Mouse (Mus musculus) embryonic stem cell, embryonic (primary cell): Measurements from ENCODE around the gene Usp10.

Experiments used
- CTCF ChIA-PET, 4 experiments: fragments of 300-600 bp in 2 of 4; fragments of 350-600 bp in 2 of 4; sonication (Branson Sonifier 250); formaldehyde crosslinking; loops; one replicate each; lab custom pipeline; 2022; ENCODE audit warnings: inconsistent platforms in 2 of 4; lab: Charles Lee
- POLR2A ChIA-PET, 4 experiments: fragments of 300-600 bp in 2 of 4; fragments of 350-600 bp in 2 of 4; sonication (Branson Sonifier 250); formaldehyde crosslinking; loops; one replicate each; lab custom pipeline; 2022; ENCODE audit warnings: antibody characterized with exemption in 4 of 4, inconsistent platforms in 1 of 4; lab: Charles Lee

The Usp10 gene

DNA sequence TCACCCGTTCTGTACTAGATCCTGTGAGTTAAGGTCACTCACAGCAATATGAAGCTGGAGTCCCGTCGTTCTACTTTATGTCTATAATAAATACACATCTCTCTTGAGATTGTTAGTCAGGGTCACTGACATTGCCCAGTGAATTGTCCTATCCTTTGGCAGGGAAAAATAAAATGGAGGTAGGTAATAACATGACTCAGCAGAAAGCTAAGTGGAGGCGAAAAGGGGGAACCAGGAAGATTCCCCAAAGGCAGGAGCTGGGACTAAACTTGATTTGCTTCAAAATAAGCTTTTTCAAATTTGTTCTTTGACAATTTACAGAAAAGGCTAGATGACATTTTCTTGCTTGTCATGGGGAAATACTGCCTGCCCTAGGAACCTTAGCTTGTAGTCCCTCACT is 21.2 kb downstream of the Usp10 start:
- ChIA-PET POLR2A (interaction anchor here in 3 of 4 experiments (1.0 to 8.5 kb wide), 6 partner anchors 8 to 21 kb away, joined by 3 to 86 read pairs (median 5); partner anchors contain the start of genes Gm20388 (in 1 of the 3) and Usp10 (in 1 of the 3)), CTCF (interaction anchor here in 3 of 4 experiments (0.6 to 3.1 kb wide), 8 partner anchors 13 to 1384 kb away, joined by 3 to 12 read pairs (median 3); no protein-coding TSS in a partner anchor)

DNA sequence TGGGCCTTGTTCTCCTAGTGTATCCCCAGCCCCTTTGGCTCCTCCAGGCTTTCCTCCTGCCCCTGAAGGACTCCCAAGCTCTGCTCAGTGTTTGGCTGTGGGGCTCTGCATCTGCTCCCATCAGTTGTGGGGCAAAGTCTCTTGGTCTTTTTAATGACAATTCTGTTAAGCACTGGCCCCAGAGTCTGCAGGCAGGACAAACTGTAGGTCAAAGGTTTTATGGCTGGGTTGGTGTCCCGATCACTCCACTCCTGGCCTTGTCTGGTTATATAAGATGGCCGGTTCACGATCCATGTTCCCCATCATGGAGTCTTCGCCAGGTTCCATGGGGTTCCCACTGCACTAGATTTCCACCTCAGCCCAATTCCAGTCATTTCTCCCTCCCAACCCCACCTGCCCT is 23.5 kb downstream of the Usp10 start:
- ChIA-PET POLR2A (interaction anchor here in 3 of 4 experiments (0.6 to 2.4 kb wide), 6 partner anchors 11 to 304 kb away, joined by 3 to 11 read pairs (median 4); no protein-coding TSS in a partner anchor), CTCF (interaction anchor here in 3 of 4 experiments (0.6 to 1.3 kb wide), 5 partner anchors 8 to 288 kb away, joined by 3 to 5 read pairs (median 3); no protein-coding TSS in a partner anchor)

DNA sequence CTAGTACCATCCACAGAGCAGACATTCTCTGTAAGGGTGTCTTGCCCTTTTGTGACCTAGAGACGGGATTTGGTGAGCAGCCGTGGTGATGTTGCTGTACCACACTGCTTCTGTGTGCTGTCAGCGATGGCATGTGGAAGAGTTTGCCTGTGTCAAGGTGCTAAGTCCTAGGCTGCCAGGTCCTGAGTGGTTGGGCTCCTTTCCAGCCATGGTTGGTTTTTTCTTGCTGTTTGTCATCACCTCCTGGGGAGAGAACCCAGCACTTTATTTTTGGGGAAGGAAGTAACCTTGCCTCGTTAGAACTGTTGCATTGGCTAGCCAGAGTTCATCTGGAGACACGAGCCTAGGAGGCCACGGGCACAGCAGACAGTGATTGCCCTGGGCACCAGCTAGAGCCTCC is 25.4 kb downstream of the Usp10 start:
- ChIA-PET POLR2A (interaction anchor here in 2 of 4 experiments (0.6 to 2.0 kb wide), 4 partner anchors 12 to 159 kb away, joined by 3 to 5 read pairs (median 4); no protein-coding TSS in a partner anchor), CTCF (interaction anchor here in 1 of 4 experiments (1.0 kb wide), 1 partner anchor 9 kb away, joined by 4 read pairs; no protein-coding TSS in a partner anchor)

DNA sequence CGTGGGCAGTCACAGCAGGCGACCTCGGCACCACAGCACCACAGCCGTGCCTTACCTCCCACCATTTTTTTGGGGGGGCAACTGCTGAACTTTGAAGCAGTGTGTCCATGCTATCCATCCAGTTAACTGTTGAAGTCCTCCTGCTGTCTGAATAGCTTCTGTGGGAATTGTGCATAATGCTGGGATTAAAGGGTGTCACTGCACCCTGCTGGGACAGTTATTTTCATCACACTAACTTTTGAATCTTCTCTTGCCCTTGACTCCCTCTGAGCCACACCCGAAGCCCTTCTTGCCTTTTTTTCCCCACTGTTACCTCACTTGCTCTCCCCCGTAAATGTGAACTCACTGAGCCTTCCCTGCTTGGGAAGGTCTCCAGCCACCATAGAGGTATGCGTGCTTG is 28.3 kb downstream of the Usp10 start:
- ChIA-PET CTCF (interaction anchor here in 3 of 4 experiments (0.5 to 2.4 kb wide), 6 partner anchors 9 to 34 kb away, joined by 3 to 7 read pairs (median 4); no protein-coding TSS in a partner anchor), POLR2A (interaction anchor here (0.6 to 7.1 kb wide), 7 partner anchors 11 to 231 kb away, joined by 3 to 44 read pairs (median 4); partner anchors contain the start of gene Gm20388 (in 1 of the 4))

DNA sequence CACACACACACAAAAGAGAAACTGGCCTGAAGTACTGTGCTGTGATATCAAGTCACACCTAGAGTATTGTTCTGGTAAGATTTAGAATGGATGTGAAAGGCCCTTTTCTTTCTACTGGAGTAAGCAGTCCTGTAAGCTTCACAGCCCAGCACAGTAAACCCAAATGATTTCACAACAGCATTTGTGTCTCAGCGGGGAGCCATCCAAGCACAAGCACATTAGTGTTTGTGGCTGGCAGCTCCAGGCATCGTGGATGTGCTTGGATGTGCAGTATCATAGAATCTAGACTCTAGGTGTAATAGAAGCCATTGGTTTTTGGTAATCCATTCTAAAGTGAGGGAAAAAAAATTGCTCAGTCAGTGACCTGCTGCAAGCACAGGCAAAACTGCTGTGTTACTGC is 29.2 kb downstream of the Usp10 start:
- POLR2A ChIA-PET, result interaction anchor here in 3 of 4 experiments (0.6 to 7.1 kb wide), 6 partner anchors 12 to 230 kb away, joined by 3 to 44 read pairs (median 6); no protein-coding TSS in a partner anchor
- CTCF ChIA-PET, result interaction anchor here in 1 of 4 experiments (2.4 kb wide), 1 partner anchor 12 kb away, joined by 7 read pairs; no protein-coding TSS in a partner anchor

DNA sequence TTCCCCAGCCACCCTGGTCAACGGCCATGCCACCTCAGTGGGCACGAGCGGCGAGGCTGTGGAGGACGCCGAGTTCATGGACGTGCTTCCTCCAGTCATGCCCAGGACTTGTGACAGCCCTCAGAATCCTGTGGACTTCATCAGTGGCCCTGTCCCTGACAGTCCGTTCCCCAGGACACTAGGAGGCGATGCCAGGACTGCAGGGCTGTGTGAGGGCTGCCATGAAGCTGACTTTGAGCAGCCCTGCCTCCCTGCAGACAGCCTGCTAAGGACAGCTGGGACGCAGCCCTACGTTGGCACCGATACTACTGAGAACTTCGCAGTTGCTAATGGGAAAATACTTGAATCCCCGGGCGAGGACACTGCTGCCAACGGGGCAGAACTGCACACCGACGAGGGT is 31.3 kb downstream of the Usp10 start:
- POLR2A ChIA-PET, result interaction anchor here in 1 of 4 experiments (0.9 to 7.1 kb wide), 2 partner anchors 11 to 26 kb away, joined by 3 to 44 read pairs; no protein-coding TSS in a partner anchor
- CTCF ChIA-PET, result no interaction called here

DNA sequence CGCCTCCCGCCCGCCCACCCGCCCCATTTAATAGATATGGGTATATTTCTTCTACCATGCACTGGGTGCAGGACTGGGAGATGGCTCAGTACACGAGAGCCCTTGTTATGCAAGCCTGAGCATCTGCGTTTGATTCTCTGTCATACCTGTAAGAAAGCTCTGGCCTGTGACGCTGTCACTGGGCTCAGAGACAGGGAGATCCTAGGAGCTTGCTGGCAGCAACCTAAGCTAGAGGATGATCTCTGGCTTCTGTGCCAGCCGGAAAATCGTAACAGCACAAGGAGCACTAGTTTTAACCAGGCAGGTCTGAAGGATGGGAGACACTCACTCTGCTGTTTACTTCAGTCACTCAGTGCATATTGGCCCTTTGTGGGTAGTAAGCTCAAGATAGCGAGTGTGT is 33.5 kb downstream of the Usp10 start:
- POLR2A ChIA-PET, result interaction anchor here in 3 of 4 experiments (0.6 to 7.1 kb wide), 10 partner anchors 9 to 317 kb away, joined by 3 to 44 read pairs (median 4); partner anchors contain the start of genes Gm20388 (in 1 of the 3) and Usp10 (in 1 of the 3)
- CTCF ChIA-PET, result interaction anchor here (0.7 to 5.2 kb wide), 12 partner anchors 10 to 235 kb away, joined by 3 to 27 read pairs (median 4); partner anchors contain the start of gene Tldc1 (in 1 of the 4)

DNA sequence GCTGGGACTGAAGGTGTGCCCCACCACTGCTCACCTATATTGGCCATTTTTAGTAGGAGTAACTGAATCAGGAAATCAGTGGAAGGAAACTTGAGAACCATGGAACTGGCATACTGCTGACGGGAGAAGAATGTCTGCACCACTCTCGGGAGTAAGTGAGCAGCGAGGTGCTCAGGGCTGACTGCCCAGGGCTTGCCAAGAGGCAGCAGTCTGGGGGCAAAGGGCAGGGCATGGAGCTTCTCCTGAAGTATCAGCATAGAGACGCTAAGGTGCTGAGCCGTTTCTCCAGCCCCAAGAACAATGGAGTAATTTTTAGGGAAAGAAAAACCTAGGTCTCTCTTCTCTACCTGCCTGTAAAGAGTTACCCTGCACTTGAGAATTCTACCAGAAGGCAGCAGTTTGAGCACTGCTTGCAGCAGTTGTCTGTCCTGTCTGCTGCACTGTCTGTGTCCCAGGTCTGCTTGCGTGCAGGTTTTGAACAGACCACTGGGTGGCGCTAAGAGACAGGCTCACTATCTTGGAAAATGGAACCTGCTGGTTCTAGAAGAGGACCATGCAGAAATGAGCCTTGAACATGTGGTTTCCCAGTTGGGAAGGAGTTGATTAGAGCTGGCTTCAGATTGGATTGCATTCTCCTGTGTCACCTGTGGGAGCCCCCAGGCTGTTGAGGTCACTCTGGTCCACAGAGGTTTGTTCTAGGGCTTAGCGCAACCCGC is 34.1 kb downstream of the Usp10 start:
- ChIA-PET CTCF (interaction anchor here (0.5 to 5.2 kb wide), 16 partner anchors 9 to 481 kb away, joined by 3 to 27 read pairs (median 4); partner anchors contain the start of gene Tldc1 (in 1 of the 4)), POLR2A (interaction anchor here in 3 of 4 experiments (0.6 to 7.1 kb wide), 12 partner anchors 8 to 316 kb away, joined by 3 to 44 read pairs (median 4); no protein-coding TSS in a partner anchor)

DNA sequence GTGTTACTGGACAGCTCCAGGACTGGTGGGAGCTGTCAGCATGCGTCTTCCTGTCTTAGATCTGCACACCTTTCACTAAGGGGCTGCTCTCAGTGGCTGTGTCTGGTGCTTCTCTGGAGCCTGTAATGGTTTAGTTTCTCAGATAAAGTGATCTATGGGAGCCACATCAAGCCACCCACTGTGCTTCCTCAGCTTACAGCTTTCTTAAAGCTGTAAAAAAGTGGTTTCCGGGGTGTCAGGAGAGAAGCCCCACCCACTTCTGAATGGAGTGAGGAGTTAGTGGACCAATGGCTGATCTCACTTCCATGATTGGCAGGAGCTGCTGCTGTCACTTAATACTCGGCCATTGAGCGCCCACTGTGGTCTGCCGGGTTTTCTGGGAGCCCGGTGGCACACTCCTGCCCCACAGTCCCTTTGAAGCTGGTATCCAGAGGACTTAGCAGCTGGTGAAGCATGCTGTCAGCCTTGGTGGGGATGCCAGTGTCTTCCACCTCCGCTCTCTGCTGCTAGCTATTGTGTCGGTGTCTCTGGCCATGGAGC is 36.2 kb downstream of the Usp10 start:
- POLR2A ChIA-PET, result interaction anchor here in 2 of 4 experiments (0.6 to 2.1 kb wide), 10 partner anchors 9 to 36 kb away, joined by 3 to 8 read pairs (median 4); partner anchors contain the start of gene Usp10 (in 1 of the 2)
- CTCF ChIA-PET, result interaction anchor here in 2 of 4 experiments (0.7 to 5.2 kb wide), 3 partner anchors 20 to 132 kb away, joined by 3 to 27 read pairs (median 4); no protein-coding TSS in a partner anchor

DNA sequence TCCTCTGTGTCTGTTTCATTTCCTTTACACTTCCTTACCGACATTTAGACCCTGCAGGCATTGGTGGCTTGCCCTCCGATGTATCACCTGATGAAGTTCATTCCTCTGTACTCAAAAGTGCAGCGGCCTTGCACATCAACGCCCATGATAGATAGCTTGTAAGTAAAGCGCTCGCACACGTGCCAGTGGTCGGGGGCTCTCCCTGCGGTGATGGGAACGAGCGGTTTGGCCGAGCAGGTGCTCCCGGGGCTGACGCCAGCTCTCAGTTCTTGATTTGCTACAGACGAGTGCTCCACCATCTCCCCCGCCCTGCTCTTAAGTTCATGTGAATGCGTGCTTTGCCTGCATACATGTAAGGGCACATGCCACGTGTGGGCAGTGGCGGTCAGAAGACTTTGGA is 37.5 kb downstream of the Usp10 start:
- CTCF ChIA-PET, result interaction anchor here in 2 of 4 experiments (0.6 to 5.2 kb wide), 9 partner anchors 9 to 230 kb away, joined by 3 to 27 read pairs (median 3); partner anchors contain the start of gene 6430548M08Rik (in 1 of the 2)
- POLR2A ChIA-PET, result interaction anchor here in 2 of 4 experiments (0.9 to 2.0 kb wide), 7 partner anchors 10 to 27 kb away, joined by 3 to 9 read pairs (median 4); no protein-coding TSS in a partner anchor

DNA sequence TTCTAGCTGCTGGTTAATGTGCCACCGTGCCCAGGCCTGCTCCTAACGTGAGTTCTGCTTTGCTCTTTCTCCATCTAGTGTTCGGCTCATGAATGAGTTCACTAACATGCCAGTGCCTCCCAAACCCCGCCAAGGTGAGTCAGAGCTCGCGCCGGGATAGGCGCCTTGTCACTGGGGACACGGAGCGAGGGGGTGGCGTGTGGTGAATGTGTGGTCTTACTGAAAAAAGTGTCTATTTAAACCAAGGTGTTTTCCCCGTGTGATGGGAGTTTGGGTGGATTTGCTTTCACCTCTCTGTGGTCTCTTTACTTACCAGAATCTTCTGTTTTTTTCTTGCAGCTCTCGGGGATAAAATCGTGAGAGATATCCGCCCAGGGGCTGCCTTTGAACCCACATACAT is 38.2 kb downstream of the Usp10 start:
- CTCF ChIA-PET, result interaction anchor here in 3 of 4 experiments (0.6 to 5.2 kb wide), 9 partner anchors 10 to 641 kb away, joined by 3 to 27 read pairs (median 3); no protein-coding TSS in a partner anchor
- POLR2A ChIA-PET, result interaction anchor here in 2 of 4 experiments (1.0 to 2.7 kb wide), 8 partner anchors 10 to 38 kb away, joined by 3 to 10 read pairs (median 4); partner anchors contain the start of genes Gm20388 (in 1 of the 2) and Usp10 (in 1 of the 2)

DNA sequence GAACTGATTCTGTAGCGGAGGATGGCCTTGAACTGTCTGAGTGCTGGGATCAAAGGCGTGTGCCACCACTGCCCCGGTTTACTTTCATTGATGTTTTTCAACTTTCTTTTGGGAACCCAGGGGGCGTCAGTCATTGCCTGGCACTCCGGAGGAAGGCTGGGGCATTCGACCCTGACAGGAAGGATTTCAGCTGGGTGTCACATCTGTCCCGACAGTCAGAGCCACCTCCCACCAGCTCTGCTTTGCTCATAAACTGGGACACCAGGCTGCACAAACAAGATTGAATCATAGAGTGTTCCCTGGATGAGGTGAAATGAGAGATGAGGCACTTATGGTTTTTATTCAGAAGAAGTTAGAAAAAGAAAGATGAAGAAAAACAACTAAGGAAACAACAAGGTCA is 42.1 kb downstream of the Usp10 start:
- ChIA-PET POLR2A (interaction anchor here in 2 of 4 experiments (0.8 to 6.1 kb wide), 5 partner anchors 8 to 42 kb away, joined by 3 to 44 read pairs (median 3); partner anchors contain the start of genes Gm20388 (in 1 of the 2) and Usp10 (in 1 of the 2)), CTCF (interaction anchor here in 1 of 4 experiments (1.0 kb wide), 1 partner anchor 29 kb away, joined by 4 read pairs; no protein-coding TSS in a partner anchor)

DNA sequence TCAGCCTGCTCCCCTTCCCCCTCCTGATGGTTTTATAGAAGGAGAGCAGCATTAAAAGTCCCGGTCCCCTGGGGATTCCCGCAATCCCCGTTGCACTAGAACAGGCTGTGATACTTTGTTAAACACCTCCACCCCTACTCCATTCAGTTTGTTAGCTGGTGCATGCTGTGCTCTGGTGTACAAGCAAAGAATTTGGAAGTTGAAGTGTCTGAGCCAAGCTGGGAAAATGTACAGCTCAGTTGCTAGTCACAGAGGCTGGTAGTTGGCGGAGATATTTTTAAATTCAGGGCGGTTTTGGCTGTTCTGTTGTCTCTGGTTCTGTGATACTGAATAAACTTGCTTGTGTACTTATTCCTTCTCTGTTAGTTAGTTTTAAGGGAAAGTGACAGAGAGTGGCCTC is 42.6 kb downstream of the Usp10 start:
- CTCF ChIA-PET, result interaction anchor here in 1 of 4 experiments (1.0 kb wide), 1 partner anchor 29 kb away, joined by 4 read pairs; no protein-coding TSS in a partner anchor
- POLR2A ChIA-PET, result interaction anchor here in 2 of 4 experiments (0.8 to 6.1 kb wide), 4 partner anchors 8 to 37 kb away, joined by 3 to 44 read pairs (median 3); no protein-coding TSS in a partner anchor

DNA sequence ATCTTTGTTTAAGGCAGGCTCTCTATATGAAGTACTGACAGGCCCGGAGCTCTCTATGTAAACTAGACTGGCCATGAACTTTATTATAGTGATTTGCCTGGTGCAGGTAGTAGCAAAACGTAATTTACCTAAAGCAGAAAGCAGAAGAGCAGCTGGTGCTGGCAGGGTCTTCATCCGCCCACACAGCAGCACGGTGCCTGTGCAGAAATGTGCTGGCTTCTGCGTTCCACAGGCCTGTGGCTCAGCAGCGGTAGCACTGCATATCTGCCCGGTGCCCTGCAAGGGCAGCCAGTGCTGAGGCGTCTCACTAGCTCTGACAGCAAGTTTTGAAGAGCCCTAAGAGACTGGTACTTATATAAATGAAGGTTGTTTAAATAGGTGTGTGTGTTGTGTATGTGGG is 45.2 kb downstream of the Usp10 start:
- ChIA-PET POLR2A (interaction anchor here in 1 of 4 experiments (1.4 to 6.1 kb wide), 3 partner anchors 9 to 25 kb away, joined by 3 to 44 read pairs (median 8); no protein-coding TSS in a partner anchor), CTCF (interaction anchor here in 1 of 4 experiments (1.2 kb wide), 1 partner anchor 68 kb away, joined by 3 read pairs; no protein-coding TSS in a partner anchor)

DNA sequence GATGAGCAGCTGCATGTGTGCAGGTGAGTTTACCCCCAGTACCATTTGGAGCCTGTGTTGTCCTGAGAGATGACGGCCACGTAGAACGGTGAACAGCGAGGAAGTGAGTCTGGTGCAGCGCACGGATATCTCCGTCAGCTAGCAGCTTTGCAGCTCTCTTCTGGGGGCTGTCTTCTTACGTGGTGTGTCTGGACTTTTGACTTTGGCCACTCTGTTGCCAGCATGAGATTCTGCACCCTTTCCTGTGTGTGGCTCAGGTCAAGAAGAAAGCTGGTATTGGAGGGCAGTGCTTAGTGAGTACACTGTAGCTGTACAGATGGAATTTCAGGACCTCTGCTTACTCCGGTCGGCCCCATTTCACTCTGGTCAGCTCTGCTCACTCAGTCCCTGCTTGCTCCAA is 47.9 kb downstream of the Usp10 start:
- POLR2A ChIA-PET, result interaction anchor here in 3 of 4 experiments (0.5 to 1.5 kb wide), 9 partner anchors 10 to 203 kb away, joined by 3 to 4 read pairs (median 4); no protein-coding TSS in a partner anchor
- CTCF ChIA-PET, result interaction anchor here in 2 of 4 experiments (0.7 to 1.2 kb wide), 4 partner anchors 10 to 221 kb away, joined by 3 to 4 read pairs (median 3); no protein-coding TSS in a partner anchor

DNA sequence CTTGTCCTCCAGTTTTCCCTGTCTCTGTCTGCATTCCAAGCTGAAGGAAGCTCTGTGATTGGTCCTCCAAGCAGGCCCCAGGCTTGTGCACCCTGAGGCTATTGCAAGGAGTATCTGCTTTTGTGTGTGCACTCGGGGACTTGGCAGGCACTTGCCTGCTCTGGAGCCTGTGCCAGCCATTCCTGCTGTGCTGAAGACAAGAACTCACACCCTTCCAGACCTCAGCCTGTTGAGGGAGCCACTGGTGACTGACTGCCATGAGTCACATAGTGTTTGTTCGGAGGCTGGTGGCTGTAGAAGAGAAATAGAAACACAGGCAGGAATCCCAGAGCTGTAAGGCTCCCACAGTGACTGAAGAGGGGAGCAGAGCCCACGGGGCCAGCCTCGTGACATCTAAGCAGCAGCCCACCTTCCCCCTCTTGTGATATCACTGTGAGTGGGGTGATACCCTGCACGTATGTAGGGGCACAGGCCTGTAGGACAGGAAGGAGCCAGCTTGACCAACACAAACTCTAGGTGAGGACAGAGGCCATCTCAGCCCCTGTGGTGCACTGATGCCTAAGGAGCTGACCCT is 50.5 kb downstream of the Usp10 start:
- POLR2A ChIA-PET, result interaction anchor here (0.5 to 2.5 kb wide), 13 partner anchors 9 to 349 kb away, joined by 3 to 10 read pairs (median 3); no protein-coding TSS in a partner anchor
- CTCF ChIA-PET, result interaction anchor here in 2 of 4 experiments (0.9 to 1.8 kb wide), 3 partner anchors 13 to 182 kb away, joined by 3 to 4 read pairs (median 4); partner anchors contain the start of gene Tldc1 (in 1 of the 2)
